Mouse (Mus musculus) hindbrain, embryonic 14.5 days (tissue): ENCODE results near the gene Phf21a. TPM values are rescaled to one million over a fixed set of nuclear protein-coding genes. Genes with fewer than 3 reads are reported as not detected.

Experiments
- ATAC-seq: fragments of 200-750 bp; cut with Nextera tagmentation; 2 replicates; pipeline ENCODE4 v1.8.0; 2017; ENCODE audit warnings: moderate number of reproducible peaks, mild to moderate bottlenecking, moderate TSS enrichment, moderate library complexity; ENCODE audit not compliant: low FRiP score
- DNase-seq: peaks from one replicate; pipeline ENCODE4 v3.0.0-alpha.2; 2015; ENCODE audit warnings: low spot score
- H3K27ac ChIP-seq: fragments of 300-500 bp; sonication (generic); 2 replicates; pipeline ENCODE4 v1.5.1; 2014; ENCODE audit warnings: mild to moderate bottlenecking, moderate library complexity
- H3K27me3 ChIP-seq: fragments of 300-500 bp; sonication (generic); 2 replicates; pipeline ENCODE4 v1.6.1; 2014; ENCODE audit warnings: mild to moderate bottlenecking, low read length, mixed read lengths; ENCODE audit not compliant: control insufficient read depth, insufficient read depth
- H3K36me3 ChIP-seq: fragments of 300-500 bp; sonication (generic); replicated peaks from 2 replicates; pipeline ENCODE4 v1.6.1; 2014; ENCODE audit not compliant: control insufficient read depth, insufficient read depth
- H3K4me1 ChIP-seq: fragments of 300-500 bp; sonication (generic); replicated peaks from 2 replicates; pipeline ENCODE4 v1.6.1; 2014; ENCODE audit warnings: antibody characterized with exemption, low read length, mixed read lengths; ENCODE audit not compliant: control insufficient read depth, insufficient read depth
- H3K4me2 ChIP-seq: fragments of 300-500 bp; sonication (generic); replicated peaks from 2 replicates; pipeline ENCODE4 v1.6.1; 2014; ENCODE audit warnings: mild to moderate bottlenecking, moderate library complexity
- H3K4me3 ChIP-seq: fragments of 300-500 bp; sonication (generic); replicated peaks from 2 replicates; pipeline ENCODE4 v1.5.1; 2014; ENCODE audit warnings: mild to moderate bottlenecking, low read length
- H3K9ac ChIP-seq: fragments of 300-500 bp; sonication (generic); 2 replicates; pipeline ENCODE4 v1.6.1; 2014
- H3K9me3 ChIP-seq: fragments of 300-500 bp; sonication (generic); 2 replicates; pipeline ENCODE4 v1.6.1; 2016; ENCODE audit warnings: low read length; ENCODE audit not compliant: control insufficient read depth
- WGBS: fragments of 180-500 bp; shearing (Covaris S2); extraction: QIAGEN DNeasy Blood & Tissue Kit; methylation state at CpG from one replicate; pipeline ENCODE4 v1.1.7; 2014; 5-methylcytosine and 5-hydroxymethylcytosine counted together
- polyA plus RNA-seq: library from polyadenylated mRNA; unstranded; fragments of >200 nt; fragmentation: Nextera tagmentation; extraction: Ambion mirVana; gene quantifications from 2 replicates; pipeline ENCODE4 v1.2.1, GENCODE M21; 2014

Gene Phf21a
- polyA plus RNA-seq, 1 experiment from 2014 or later, result 29.6 TPM

- Histone ChIP-seq H3K27ac (no peak overlapping the region), H3K27me3 (no peaks in the 10 kb centered on the region), H3K4me1 (peaks cover 27% of the 10 kb centered on the region), H3K9ac (no peak overlapping the region), H3K4me3 (no peak overlapping the region), H3K36me3 (peaks cover 47% of the 10 kb centered on the region), H3K4me2 (no peak overlapping the region), H3K9me3 (no peaks in the 10 kb centered on the region)
- WGBS, result 95% methylated on average over 7 of the region's 7 CpGs
- ATAC-seq (no peak), DNase-seq (no peak)
Observed at GRCm38 (mm10) chr2:92377320-92377719, 284.4 kb downstream of the Phf21a start.

DNA sequence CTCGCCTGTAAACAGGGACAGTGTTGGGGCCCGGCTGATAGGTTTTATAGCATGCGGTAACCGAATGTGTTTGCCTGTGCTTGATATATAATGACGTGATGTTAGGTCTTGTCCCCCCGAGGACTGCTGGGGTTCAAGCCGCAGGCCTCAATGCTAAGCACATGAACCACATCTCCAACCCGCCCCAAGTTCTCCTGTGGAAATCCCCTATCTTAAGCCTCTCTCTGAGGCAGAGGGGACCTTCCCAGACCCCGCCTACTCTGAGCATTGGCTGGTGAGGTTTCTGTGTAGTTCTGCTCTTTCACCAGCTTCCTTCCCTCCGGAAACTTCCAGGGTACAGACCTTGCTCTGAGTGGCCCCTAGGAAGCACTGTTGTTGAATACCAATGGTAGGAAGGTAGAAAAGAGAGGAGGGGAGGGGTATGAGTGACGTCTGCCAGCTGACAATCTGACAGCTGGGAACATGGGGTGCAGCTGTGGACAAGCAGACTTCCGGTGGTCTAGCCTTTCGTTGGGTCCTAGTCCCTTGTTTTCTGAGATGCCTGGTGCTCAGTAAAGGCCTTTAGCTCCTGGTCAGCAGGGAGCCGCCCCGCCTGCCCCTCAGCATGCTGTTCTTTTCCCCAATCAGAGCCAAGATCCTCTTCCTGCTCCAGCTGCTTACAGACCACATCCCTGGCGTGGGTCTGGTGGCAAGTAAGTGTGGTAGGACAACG, 287.0 kb downstream of the Phf21a start:
- ATAC-seq (no peak), DNase-seq (no peak)
- H3K9me3 ChIP-seq, result no peaks in the 10 kb centered on the region
- H3K9ac ChIP-seq, result no peak overlapping the region
- H3K36me3 ChIP-seq, result peaks cover 74% of the 10 kb centered on the region
- WGBS, result 85% methylated on average over 17 of the region's 17 CpGs
- no peaks in the 10 kb centered on the region for H3K27me3 ChIP-seq
- no peak overlapping the region for H3K4me2 ChIP-seq
- H3K27ac ChIP-seq, result no peak overlapping the region
- peaks cover 12% of the 10 kb centered on the region for H3K4me1 ChIP-seq
- H3K4me3 ChIP-seq, result no peak overlapping the region

- Histone ChIP-seq H3K4me3 (no peak overlapping the region), H3K27me3 (no peaks in the 10 kb centered on the region), H3K4me2 (no peak overlapping the region), H3K9ac (no peak overlapping the region), H3K27ac (no peak overlapping the region), H3K4me1 (peaks cover 10% of the 10 kb centered on the region), H3K36me3 (peaks cover 80% of the 10 kb centered on the region), H3K9me3 (no peaks in the 10 kb centered on the region)
- no peak for ATAC-seq
- no peak for DNase-seq
- 69% methylated on average over 6 of the region's 6 CpGs for WGBS
Observed at GRCm38 (mm10) chr2:92380495-92381050, 287.7 kb downstream of the Phf21a start.

GRCm38 (mm10) chr2:92381161-92381560, 288.2 kb downstream of the Phf21a start:
- Histone ChIP-seq H3K36me3 (peaks cover 86% of the 10 kb centered on the region), H3K4me2 (no peak overlapping the region), H3K9me3 (no peaks in the 10 kb centered on the region), H3K9ac (no peak overlapping the region), H3K27ac (no peak overlapping the region), H3K4me1 (peaks cover 4% of the 10 kb centered on the region), H3K27me3 (no peaks in the 10 kb centered on the region), H3K4me3 (no peak overlapping the region)
- WGBS, result 84% methylated on average over 5 of the region's 5 CpGs
- ATAC-seq (no peak), DNase-seq (no peak)

DNA sequence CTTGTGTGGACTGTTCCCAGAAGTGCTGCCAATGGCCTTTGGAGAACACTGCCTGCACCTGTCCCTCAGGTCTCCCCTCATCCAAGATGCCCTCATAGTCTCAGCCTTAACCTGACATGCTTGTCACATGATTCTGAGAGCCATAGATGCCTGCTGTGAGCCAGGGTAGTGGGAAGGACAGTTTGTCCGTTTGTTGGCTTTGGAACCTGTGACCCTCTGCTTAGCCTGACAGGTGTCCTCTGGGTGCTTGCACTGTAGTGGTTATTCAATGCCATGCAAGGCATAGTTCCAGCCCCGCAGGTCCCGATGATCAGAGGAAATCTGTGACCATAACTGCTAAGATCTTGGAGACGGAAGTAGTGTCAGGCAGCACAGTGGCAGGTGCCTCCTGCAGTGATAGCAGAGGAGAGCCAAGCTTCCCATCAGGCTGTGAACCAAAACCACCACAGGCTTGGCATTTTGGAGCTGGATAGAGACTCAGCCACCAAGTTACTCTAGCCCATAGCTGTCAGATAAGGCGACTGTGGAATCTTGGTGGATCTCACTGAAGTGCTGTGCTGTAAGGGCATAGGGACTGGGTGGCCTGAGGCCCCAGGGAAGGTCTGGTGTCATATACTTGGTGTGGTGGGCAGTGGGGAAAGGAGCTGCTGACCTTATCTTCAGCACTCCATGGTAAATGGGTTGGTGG, 289.1 kb downstream of the Phf21a start, which contains the start of gene 1700029I15Rik:
Gene 1700029I15Rik (plus strand): TSS at position 638 of the 688 bp plus-strand sequence.
- Histone ChIP-seq H3K27ac (no peak within 1 kb of the TSS), H3K36me3 (peaks cover 95% of the 10 kb centered on the region), H3K4me3 (no peak within 1 kb of the TSS), H3K4me1 (no peaks in the 10 kb centered on the region), H3K4me2 (no peak within 1 kb of the TSS), H3K27me3 (no peaks in the 10 kb centered on the region), H3K9me3 (no peaks in the 10 kb centered on the region), H3K9ac (no peak within 1 kb of the TSS)
- 90% methylated on average over 5 of the region's 5 CpGs for WGBS
- ATAC-seq (no peak), DNase-seq (no peak)

GRCm38 (mm10) chr2:92382759-92383158, 289.8 kb downstream of the Phf21a start:
- Histone ChIP-seq H3K9me3 (no peaks in the 10 kb centered on the region), H3K36me3 (peaks cover 97% of the 10 kb centered on the region), H3K4me2 (no peak overlapping the region), H3K27me3 (no peaks in the 10 kb centered on the region), H3K4me1 (peaks cover 5% of the 10 kb centered on the region), H3K4me3 (no peak overlapping the region), H3K27ac (no peak overlapping the region), H3K9ac (no peak overlapping the region)
- DNase-seq, result no peak
- ATAC-seq, result no peak
- WGBS, result 92% methylated on average over 4 of the region's 4 CpGs

DNA sequence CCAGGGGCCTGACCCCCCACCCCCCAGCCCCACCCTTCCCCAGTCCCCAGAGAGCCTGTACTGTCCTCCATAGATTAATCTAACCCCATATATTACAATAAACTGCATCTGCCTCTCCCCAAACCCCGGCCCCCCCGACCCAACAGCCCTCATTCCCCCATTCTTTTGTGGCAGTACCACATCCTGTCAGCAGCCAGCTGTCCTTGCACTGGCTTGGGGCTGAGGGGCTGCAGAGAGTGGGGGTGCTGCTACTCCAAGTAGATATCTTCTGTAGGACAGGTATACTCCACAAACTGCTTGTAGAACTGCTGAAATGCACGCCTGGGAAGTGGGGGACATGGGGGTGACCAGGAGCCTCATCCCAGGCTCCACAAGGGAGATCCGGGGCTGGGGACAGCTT, 291.2 kb downstream of the Phf21a start:
- Histone ChIP-seq H3K36me3 (peaks cover 84% of the 10 kb centered on the region), H3K27ac (no peak overlapping the region), H3K4me3 (no peak overlapping the region), H3K4me2 (no peak overlapping the region), H3K27me3 (no peaks in the 10 kb centered on the region), H3K4me1 (peaks cover 14% of the 10 kb centered on the region), H3K9ac (no peak overlapping the region), H3K9me3 (no peaks in the 10 kb centered on the region)
- DNase-seq, result no peak
- no peak for ATAC-seq
- WGBS, result 75% methylated on average over 4 of the region's 4 CpGs

GRCm38 (mm10) chr2:92385113-92386051, 292.5 kb downstream of the Phf21a start:
- H3K4me1 ChIP-seq, result peaks cover 24% of the 10 kb centered on the region
- peaks cover 71% of the 10 kb centered on the region for H3K36me3 ChIP-seq
- DNase-seq (no peak), ATAC-seq (no peak)
- no peak overlapping the region for H3K4me3 ChIP-seq
- no peaks in the 10 kb centered on the region for H3K27me3 ChIP-seq
- 82% methylated on average over 22 of the region's 22 CpGs for WGBS
- no peak overlapping the region for H3K9ac ChIP-seq
- no peak overlapping the region for H3K4me2 ChIP-seq
- no peak overlapping the region for H3K27ac ChIP-seq
- no peaks in the 10 kb centered on the region for H3K9me3 ChIP-seq
